Mouse (Mus musculus) limb, embryonic 11.5 days (tissue): Measurements from ENCODE around the gene Rfxank. TPM values are rescaled to one million over a fixed set of nuclear protein-coding genes. Genes with fewer than 3 reads are reported as not detected.

Source experiments
- ATAC-seq: fragments of 200-750 bp; cut with Nextera tagmentation; 2 replicates; pipeline ENCODE4 v1.8.0; 2017; ENCODE audit warnings: low read depth; ENCODE audit not compliant: insufficient number of reproducible peaks, low FRiP score, low TSS enrichment
- DNase-seq: peaks from one replicate; pipeline ENCODE4 v3.0.0-alpha.2; 2015; ENCODE audit warnings: low spot score
- H3K27ac ChIP-seq: fragments of 300-500 bp; sonication (generic); replicated peaks from 2 replicates; pipeline ENCODE4 v1.5.1; 2014; ENCODE audit warnings: low read depth, mild to moderate bottlenecking, low read length
- H3K27me3 ChIP-seq: fragments of 300-500 bp; sonication (generic); 2 replicates; pipeline ENCODE4 v1.6.1; 2014; ENCODE audit warnings: mild to moderate bottlenecking, low read length, mixed read lengths; ENCODE audit not compliant: control insufficient read depth, insufficient read depth
- H3K36me3 ChIP-seq: fragments of 300-500 bp; sonication (generic); 2 replicates; pipeline ENCODE4 v1.6.1; 2014; ENCODE audit warnings: mild to moderate bottlenecking, low read length, moderate library complexity, mixed read lengths; ENCODE audit not compliant: control insufficient read depth, insufficient read depth
- H3K4me1 ChIP-seq: fragments of 300-500 bp; sonication (generic); 2 replicates; pipeline ENCODE4 v1.6.1; 2014; ENCODE audit warnings: low read length, mixed read lengths; ENCODE audit not compliant: control insufficient read depth, insufficient read depth
- H3K4me2 ChIP-seq: fragments of 300-500 bp; sonication (generic); 2 replicates; pipeline ENCODE4 v1.6.1; 2014; ENCODE audit warnings: low read depth, mild to moderate bottlenecking, moderate library complexity; ENCODE audit not compliant: severe bottlenecking
- H3K4me3 ChIP-seq: fragments of 300-500 bp; sonication (generic); 2 replicates; pipeline ENCODE4 v1.5.1; 2014; ENCODE audit warnings: low read depth, low read length
- H3K9ac ChIP-seq: fragments of 300-500 bp; sonication (generic); 2 replicates; pipeline ENCODE4 v1.6.1; 2014; ENCODE audit warnings: mild to moderate bottlenecking, low read length
- H3K9me3 ChIP-seq: fragments of 300-500 bp; sonication (generic); 2 replicates; pipeline ENCODE4 v1.6.1; 2016; ENCODE audit warnings: low read length; ENCODE audit not compliant: control insufficient read depth
- WGBS: fragments of 180-500 bp; shearing (Covaris S2); extraction: QIAGEN DNeasy Blood & Tissue Kit; methylation state at CpG from one replicate; pipeline ENCODE4 v1.1.7; 2014; 5-methylcytosine and 5-hydroxymethylcytosine counted together
- polyA plus RNA-seq: library from polyadenylated mRNA; unstranded; fragments of >200 nt; fragmentation: Nextera tagmentation; extraction: Ambion mirVana; gene quantifications from 2 replicates; pipeline ENCODE4 v1.2.1, GENCODE M21; 2014

Gene Rfxank
- polyA plus RNA-seq, 1 experiment from 2014 or later: 20.0 TPM

DNA sequence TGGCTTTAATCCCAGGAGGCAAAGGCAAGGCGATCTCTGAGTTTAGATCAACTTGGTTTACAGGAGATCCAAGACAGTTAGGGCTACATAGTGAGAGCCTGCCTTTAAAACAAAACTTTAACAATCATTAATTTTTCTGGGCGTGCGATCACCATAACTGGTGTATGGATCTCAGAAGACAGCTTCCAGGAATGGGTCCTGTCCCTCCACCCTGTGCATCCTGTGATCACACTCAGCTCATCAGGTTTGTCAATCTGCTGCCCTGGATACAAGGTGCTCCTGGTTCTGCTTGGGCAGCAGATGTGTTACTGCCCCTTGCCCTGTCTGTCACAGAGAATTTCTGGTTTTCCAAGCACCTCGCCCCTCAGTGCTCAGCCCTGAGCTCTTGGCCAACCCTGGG, 20.3 kb upstream of the Rfxank start:
- 88% methylated on average over 4 of the region's 4 CpGs for WGBS

GRCm38 (mm10) chr8:70158069-70158853, 19.3 kb upstream of the Rfxank start:
- no peaks in the 10 kb centered on the region for H3K9me3 ChIP-seq
- DNase-seq: peak; percentile 88
- no peaks in the 10 kb centered on the region for H3K36me3 ChIP-seq
- H3K4me3 ChIP-seq: peak overlapping the region; percentile 32
- H3K4me2 ChIP-seq: peak overlapping the region; percentile 50
- H3K27me3 ChIP-seq: no peaks in the 10 kb centered on the region
- H3K4me1 ChIP-seq: 0 out of 2 replicates have a peak, but pooled peaks cover 6% of the 10 kb centered on the region
- peak overlapping the region; percentile 39 for H3K9ac ChIP-seq
- WGBS: 15% methylated on average over 35 of the region's 40 CpGs
- ATAC-seq: peak; percentile 87
- no peak overlapping the region for H3K27ac ChIP-seq

More for the DNA sequence above, 20.3 kb upstream of the Rfxank start:
- H3K9me3 ChIP-seq: no peaks in the 10 kb centered on the region
- H3K9ac ChIP-seq: no peak overlapping the region
- no peak for DNase-seq
- no peak for ATAC-seq
- no peaks in the 10 kb centered on the region for H3K36me3 ChIP-seq
- H3K27me3 ChIP-seq: no peaks in the 10 kb centered on the region
- H3K4me2 ChIP-seq: no peak overlapping the region
- no peak overlapping the region for H3K4me3 ChIP-seq
- H3K4me1 ChIP-seq: 0 out of 2 replicates have a peak, but pooled peaks cover 6% of the 10 kb centered on the region
- no peak overlapping the region for H3K27ac ChIP-seq

DNA sequence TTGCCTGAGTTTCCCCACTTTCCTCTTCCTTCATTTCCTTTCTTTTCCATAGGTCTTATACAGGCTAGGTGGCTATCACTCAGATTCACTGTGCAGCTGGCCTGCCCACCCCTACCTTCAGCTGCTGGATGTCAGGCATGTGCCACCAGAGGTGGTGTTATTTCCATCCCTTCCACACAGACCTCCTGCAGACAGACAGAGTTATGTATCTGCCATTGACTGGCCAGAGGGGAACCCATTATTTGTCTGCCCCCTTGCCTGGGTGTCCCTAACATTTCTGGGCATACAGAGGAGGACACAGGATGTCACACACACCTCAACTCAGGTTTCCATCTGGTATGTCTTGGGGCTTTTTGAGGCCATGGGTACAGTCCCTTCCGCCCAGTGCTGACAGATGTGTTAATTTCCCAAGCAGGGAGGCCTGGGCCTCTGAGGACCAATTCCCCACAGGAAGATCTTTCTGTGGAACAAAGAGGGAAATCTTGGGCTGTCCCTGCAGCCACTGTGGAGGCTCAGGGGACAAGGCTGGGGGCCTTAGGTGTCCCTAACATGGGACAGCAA, 18.4 kb upstream of the Rfxank start:
- Histone ChIP-seq H3K4me1 (0 out of 2 replicates have a peak, but pooled peaks cover 8% of the 10 kb centered on the region), H3K4me3 (no peak overlapping the region), H3K9ac (no peak overlapping the region), H3K9me3 (no peaks in the 10 kb centered on the region), H3K27ac (no peak overlapping the region), H3K27me3 (no peaks in the 10 kb centered on the region), H3K4me2 (no peak overlapping the region), H3K36me3 (no peaks in the 10 kb centered on the region)
- 87% methylated on average over 1 of the region's 1 CpGs for WGBS
- ATAC-seq (no peak), DNase-seq (no peak)

GRCm38 (mm10) chr8:70152537-70153257, 13.7 kb upstream of the Rfxank start:
- H3K27ac ChIP-seq: no peak overlapping the region
- no peak overlapping the region for H3K4me3 ChIP-seq
- ATAC-seq (peak; percentile 89), DNase-seq (peak; percentile 85)
- 0 out of 2 replicates have a peak, but pooled peaks cover 2% of the 10 kb centered on the region for H3K27me3 ChIP-seq
- peak overlapping the region; percentile 33; the same call in 1 of the 2 replicates for H3K4me2 ChIP-seq
- H3K36me3 ChIP-seq: no peaks in the 10 kb centered on the region
- no peak overlapping the region for H3K9ac ChIP-seq
- WGBS: 16% methylated on average over 21 of the region's 22 CpGs
- H3K4me1 ChIP-seq: peaks cover 7% of the 10 kb centered on the region
- no peaks in the 10 kb centered on the region for H3K9me3 ChIP-seq

DNA sequence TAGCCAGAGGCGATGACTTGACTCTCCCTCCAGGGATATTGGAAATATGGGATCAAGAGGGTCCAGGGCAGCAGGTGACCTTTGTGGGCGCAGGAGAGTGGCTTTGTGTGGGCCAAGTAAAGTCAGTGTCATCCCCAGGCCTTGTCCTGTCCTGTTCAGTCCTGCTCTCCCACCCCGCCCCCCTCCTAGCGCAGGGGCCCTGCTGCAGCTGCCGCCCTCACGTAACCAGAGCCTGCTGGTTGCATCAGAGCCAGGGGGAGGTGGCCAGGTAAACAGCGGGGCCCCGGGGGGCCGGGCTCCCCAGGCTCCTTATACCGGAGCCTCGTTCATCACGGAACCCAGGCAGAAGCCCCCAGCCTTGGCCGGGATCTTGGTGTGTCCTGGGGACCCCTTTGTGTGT, 11.2 kb upstream of the Rfxank start:
- 16% methylated on average over 13 of the region's 13 CpGs for WGBS
- Histone ChIP-seq H3K9ac (peak overlapping the region; percentile 7; the same call in 1 of the 2 replicates), H3K9me3 (no peaks in the 10 kb centered on the region), H3K27me3 (0 out of 2 replicates have a peak, but pooled peaks cover 2% of the 10 kb centered on the region), H3K4me1 (peaks cover 7% of the 10 kb centered on the region), H3K36me3 (peaks cover under 1% of the 10 kb centered on the region), H3K4me3 (no peak overlapping the region), H3K27ac (no peak overlapping the region), H3K4me2 (no peak overlapping the region)
- DNase-seq (peak; percentile 41), ATAC-seq (peak; percentile 47; the same call in 1 of the 2 replicates)

- no peak for ATAC-seq
- no peak overlapping the region for H3K27ac ChIP-seq
- no peak overlapping the region for H3K4me2 ChIP-seq
- H3K4me1 ChIP-seq: peaks cover 7% of the 10 kb centered on the region
- no peak for DNase-seq
- no peak overlapping the region for H3K4me3 ChIP-seq
- H3K9me3 ChIP-seq: no peaks in the 10 kb centered on the region
- 83% methylated on average over 7 of the region's 7 CpGs for WGBS
- peaks cover 10% of the 10 kb centered on the region for H3K36me3 ChIP-seq
- H3K27me3 ChIP-seq: 0 out of 2 replicates have a peak, but pooled peaks cover 2% of the 10 kb centered on the region
- H3K9ac ChIP-seq: no peak overlapping the region
These were observed 9.0 kb upstream of the Rfxank start for GRCm38 (mm10) chr8:70147678-70148607.

DNA sequence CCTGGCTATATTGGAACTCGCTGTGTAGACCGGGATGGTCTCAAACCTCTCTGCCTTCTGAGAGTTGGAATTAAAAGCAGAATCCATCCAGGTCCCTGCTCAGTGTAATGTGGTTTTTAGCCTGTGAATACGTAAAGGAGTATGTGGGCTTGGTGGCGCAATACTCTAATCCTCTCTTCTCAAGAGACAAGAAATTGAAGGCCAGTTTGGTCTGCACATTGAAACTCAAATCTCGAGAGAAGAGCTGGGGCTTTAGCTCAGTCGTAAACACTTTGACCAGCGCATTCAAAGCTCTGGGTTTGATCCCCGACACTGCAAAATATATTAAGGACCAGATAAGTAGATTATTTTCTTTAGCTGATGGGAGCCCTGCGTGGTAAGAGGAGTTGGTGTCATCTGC, 1.0 kb upstream of the Rfxank start:
- Histone ChIP-seq H3K9ac (peak overlapping the region; percentile 82), H3K4me3 (peak overlapping the region; percentile 75), H3K27ac (peak overlapping the region; percentile 71; the same call in 1 of the 2 replicates), H3K9me3 (no peaks in the 10 kb centered on the region), H3K27me3 (no peaks in the 10 kb centered on the region), H3K4me1 (peaks cover 13% of the 10 kb centered on the region), H3K36me3 (peaks cover 7% of the 10 kb centered on the region), H3K4me2 (peak overlapping the region; percentile 79)
- no peak for DNase-seq
- ATAC-seq: no peak
- 11% methylated on average over 9 of the region's 9 CpGs for WGBS
